Mouse (Mus musculus): ENCODE data around the gene Supt3. TPM values are rescaled to one million over a fixed set of nuclear protein-coding genes. Genes with fewer than 3 reads are reported as not detected.

Supt3 gene
- polyA plus RNA-seq, 1 experiment from 2014 or later, result 27.5 TPM

DNA sequence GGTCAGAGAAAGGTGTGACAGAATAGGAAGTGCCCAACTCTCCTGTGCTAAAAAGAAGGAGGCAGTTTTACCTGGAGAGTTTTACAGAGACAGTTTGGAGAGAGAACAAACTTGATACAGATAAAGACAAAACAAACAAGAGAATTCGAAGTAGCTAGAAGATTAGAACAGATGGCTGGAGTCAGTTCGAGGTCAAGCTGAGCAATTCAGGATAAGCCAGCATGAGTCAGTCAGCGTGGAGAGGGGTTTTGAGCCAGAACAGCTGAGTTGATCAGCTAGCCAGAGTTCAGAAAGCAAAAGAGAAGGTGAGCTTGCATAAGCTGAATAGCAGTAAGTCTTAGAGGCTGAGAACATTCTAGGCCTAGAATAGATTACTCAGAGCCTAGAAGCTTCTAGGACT lies 20.4 kb downstream of the Supt3 start:
- Histone ChIP-seq H3K4me3 (ENCODE audit: low read depth, low read length) (no peak overlapping the region), H3K27me3 (ENCODE audit: control insufficient read depth, insufficient read depth, low read length) (no peaks in the 10 kb centered on the region), H3K4me2 (replicated peaks; ENCODE audit: low read depth, low read length) (no peak overlapping the region), H3K4me1 (replicated peaks; ENCODE audit: control insufficient read depth, insufficient read depth, low read length) (no peaks in the 10 kb centered on the region), H3K9ac (ENCODE audit: low read depth, low read length) (no peak overlapping the region), H3K36me3 (ENCODE audit: control insufficient read depth, insufficient read depth, low read length) (no peaks in the 10 kb centered on the region), H3K27ac (ENCODE audit: low read depth, low read length) (no peak overlapping the region), H3K9me3 (ENCODE audit: control insufficient read depth, low read length) (no peaks in the 10 kb centered on the region)
- no peak for ATAC-seq (ENCODE audit: low FRiP score)
- no peak for DNase-seq (ENCODE audit: low spot score)
- 63% methylated on average over 3 of the region's 3 CpGs for WGBS

DNA sequence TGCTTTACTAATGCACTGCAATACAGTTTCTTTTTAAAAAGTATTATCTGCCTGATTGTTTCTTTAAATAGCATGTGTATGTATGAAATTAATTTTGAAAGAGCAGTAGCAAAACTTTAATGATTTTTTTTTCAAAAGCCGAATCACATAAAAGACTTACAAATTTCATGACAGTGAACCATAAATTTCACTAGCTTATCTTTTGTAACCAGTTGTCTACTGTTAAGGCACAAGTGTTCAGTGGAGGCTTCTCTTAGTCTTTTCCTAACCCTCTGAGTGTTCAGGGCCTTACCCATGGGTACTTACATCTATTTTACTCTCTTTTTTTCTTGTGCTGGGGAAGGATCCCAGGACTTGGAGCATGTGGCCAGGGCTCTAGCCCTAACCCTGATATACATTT lies 30.1 kb downstream of the Supt3 start:
- Histone ChIP-seq H3K36me3 (ENCODE audit: control insufficient read depth, insufficient read depth, low read length) (no peaks in the 10 kb centered on the region), H3K27ac (ENCODE audit: low read depth, low read length) (no peak overlapping the region), H3K9ac (ENCODE audit: low read depth, low read length) (no peak overlapping the region), H3K9me3 (ENCODE audit: control insufficient read depth, low read length) (no peaks in the 10 kb centered on the region), H3K4me1 (replicated peaks; ENCODE audit: control insufficient read depth, insufficient read depth, low read length) (no peaks in the 10 kb centered on the region), H3K4me3 (ENCODE audit: low read depth, low read length) (no peak overlapping the region), H3K27me3 (ENCODE audit: control insufficient read depth, insufficient read depth, low read length) (no peaks in the 10 kb centered on the region), H3K4me2 (replicated peaks; ENCODE audit: low read depth, low read length) (no peak overlapping the region)
- WGBS, result 100% methylated on average over 1 of the region's 1 CpGs
- no peak for ATAC-seq (ENCODE audit: low FRiP score)
- no peak for DNase-seq (ENCODE audit: low spot score)

DNA sequence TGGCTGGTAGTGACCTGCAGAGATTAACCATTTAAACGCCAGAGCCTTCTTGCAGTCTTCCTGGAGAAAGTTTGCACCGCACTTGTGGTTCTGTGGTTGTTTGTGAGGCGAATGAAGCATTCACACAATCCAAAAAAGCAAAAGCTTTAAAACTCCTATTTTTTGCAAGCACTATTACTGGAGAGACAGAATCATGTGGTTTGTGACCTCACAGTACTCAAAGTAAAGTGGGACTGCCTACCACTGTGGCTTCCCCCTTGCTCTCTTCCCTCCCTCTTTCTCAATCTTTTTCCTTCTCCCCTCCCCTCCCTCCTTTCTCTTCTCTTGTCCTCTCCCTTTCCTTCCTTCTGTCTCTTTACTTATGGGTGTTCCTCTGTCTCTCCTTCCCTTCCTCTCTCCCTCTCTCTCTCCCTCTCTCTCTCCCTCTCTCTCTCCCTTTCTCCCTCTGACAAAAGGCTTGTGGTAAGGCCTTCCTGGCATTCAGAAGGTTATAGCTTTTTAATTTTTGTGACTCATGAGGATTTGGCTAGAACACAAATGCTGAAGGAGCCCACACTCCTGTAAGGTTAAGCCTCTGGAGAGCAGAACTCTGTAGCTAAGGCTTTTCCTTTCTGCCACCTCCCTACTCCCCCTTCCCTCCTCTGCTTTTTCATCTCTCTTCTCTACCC lies 37.7 kb downstream of the Supt3 start, which contains the start of gene Runx2:
Gene Runx2 (minus strand): TSS at position 290 of the 668 bp plus-strand sequence.
- Histone ChIP-seq H3K9ac (ENCODE audit: low read depth, low read length) (no peak within 1 kb of the TSS), H3K36me3 (ENCODE audit: control insufficient read depth, insufficient read depth, low read length) (no peaks in the 10 kb centered on the region), H3K9me3 (ENCODE audit: control insufficient read depth, low read length) (no peaks in the 10 kb centered on the region), H3K27me3 (ENCODE audit: control insufficient read depth, insufficient read depth, low read length) (no peaks in the 10 kb centered on the region), H3K4me1 (replicated peaks; ENCODE audit: control insufficient read depth, insufficient read depth, low read length) (no peaks in the 10 kb centered on the region), H3K4me2 (replicated peaks; ENCODE audit: low read depth, low read length) (no peak within 1 kb of the TSS), H3K4me3 (ENCODE audit: low read depth, low read length) (no peak within 1 kb of the TSS), H3K27ac (ENCODE audit: low read depth, low read length) (no peak within 1 kb of the TSS)
- 30% methylated on average over 3 of the region's 3 CpGs for WGBS
- DNase-seq (ENCODE audit: low spot score), result no peak
- ATAC-seq (ENCODE audit: low FRiP score), result no peak

DNA sequence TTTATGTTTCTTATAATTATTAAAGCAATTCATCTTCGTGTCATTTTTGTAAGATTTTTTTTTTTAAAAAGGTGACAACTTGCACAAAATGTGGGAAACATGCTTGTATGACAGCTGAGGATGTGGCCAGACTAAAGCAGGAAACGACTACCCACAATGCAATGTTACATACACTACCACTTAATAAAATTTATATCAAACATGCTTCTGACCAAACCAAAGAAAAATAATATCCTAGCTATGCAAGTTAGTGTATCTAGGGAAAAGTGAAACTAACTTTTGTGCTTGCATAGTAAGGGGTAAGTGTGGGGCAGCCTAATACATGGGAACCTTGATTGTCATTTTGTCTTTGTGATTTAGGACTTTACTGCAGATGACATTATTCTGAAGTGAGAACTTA lies 41.9 kb downstream of the Supt3 start:
- 86% methylated on average over 2 of the region's 2 CpGs for WGBS
- no peak for ATAC-seq (ENCODE audit: low FRiP score)
- H3K4me1 ChIP-seq (replicated peaks; ENCODE audit: control insufficient read depth, insufficient read depth, low read length), result no peaks in the 10 kb centered on the region

DNA sequence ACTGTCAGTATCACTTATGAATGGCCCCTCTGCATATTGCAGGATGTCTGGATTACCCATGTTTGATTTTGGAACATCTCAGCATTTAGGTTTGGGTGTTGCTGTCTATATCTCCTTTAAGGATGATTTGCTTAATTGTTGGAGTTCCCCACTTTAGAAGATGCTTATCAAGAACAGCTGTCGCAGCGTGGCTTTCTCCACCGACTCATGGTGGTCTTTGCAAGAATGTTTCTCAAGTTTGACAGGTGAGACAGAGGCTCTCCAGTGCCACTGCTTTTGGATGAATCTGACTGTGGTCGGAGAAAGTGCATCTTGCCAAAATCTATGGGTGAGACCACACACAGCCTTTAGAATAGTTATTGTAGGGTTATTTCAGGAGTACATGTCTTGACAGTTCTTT lies 42.9 kb downstream of the Supt3 start:
- 76% methylated on average over 4 of the region's 4 CpGs for WGBS
- Histone ChIP-seq H3K27ac (ENCODE audit: low read depth, low read length) (no peak overlapping the region), H3K36me3 (ENCODE audit: control insufficient read depth, insufficient read depth, low read length) (no peaks in the 10 kb centered on the region), H3K4me2 (replicated peaks; ENCODE audit: low read depth, low read length) (no peak overlapping the region), H3K9ac (ENCODE audit: low read depth, low read length) (no peak overlapping the region), H3K4me3 (ENCODE audit: low read depth, low read length) (no peak overlapping the region), H3K4me1 (replicated peaks; ENCODE audit: control insufficient read depth, insufficient read depth, low read length) (no peaks in the 10 kb centered on the region), H3K27me3 (ENCODE audit: control insufficient read depth, insufficient read depth, low read length) (no peaks in the 10 kb centered on the region), H3K9me3 (ENCODE audit: control insufficient read depth, low read length) (no peaks in the 10 kb centered on the region)
- no peak for DNase-seq (ENCODE audit: low spot score)
- no peak for ATAC-seq (ENCODE audit: low FRiP score)

More for the DNA sequence above, 41.9 kb downstream of the Supt3 start:
- no peaks in the 10 kb centered on the region for H3K36me3 ChIP-seq (ENCODE audit: control insufficient read depth, insufficient read depth, low read length)
- no peak for DNase-seq (ENCODE audit: low spot score)
- no peak overlapping the region for H3K4me2 ChIP-seq (replicated peaks; ENCODE audit: low read depth, low read length)
- no peak overlapping the region for H3K27ac ChIP-seq (ENCODE audit: low read depth, low read length)
- H3K9me3 ChIP-seq (ENCODE audit: control insufficient read depth, low read length), result no peaks in the 10 kb centered on the region
- H3K27me3 ChIP-seq (ENCODE audit: control insufficient read depth, insufficient read depth, low read length), result no peaks in the 10 kb centered on the region
- H3K9ac ChIP-seq (ENCODE audit: low read depth, low read length), result no peak overlapping the region
- no peak overlapping the region for H3K4me3 ChIP-seq (ENCODE audit: low read depth, low read length)

DNA sequence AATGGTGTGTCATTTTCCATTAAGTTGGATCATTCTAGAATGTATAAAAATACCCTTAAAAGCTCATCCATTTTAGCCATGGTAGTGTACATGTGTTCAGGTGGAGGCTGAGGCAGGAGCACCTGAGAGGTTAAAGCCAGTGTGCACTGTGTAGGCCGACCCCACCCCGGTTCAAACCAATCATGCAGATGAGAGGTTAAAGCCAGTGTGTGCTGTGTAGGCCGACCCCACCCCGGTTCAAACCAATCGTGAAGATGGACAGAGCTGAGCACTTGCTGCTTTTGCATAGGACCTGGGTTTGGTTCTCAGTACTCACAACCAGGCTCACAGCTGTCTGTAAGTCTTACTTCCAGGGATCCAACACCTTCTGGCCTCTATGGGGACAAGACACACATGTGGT lies 45.0 kb downstream of the Supt3 start:
- no peaks in the 10 kb centered on the region for H3K27me3 ChIP-seq (ENCODE audit: control insufficient read depth, insufficient read depth, low read length)
- no peaks in the 10 kb centered on the region for H3K9me3 ChIP-seq (ENCODE audit: control insufficient read depth, low read length)
- H3K9ac ChIP-seq (ENCODE audit: low read depth, low read length), result no peak overlapping the region
- no peaks in the 10 kb centered on the region for H3K4me1 ChIP-seq (replicated peaks; ENCODE audit: control insufficient read depth, insufficient read depth, low read length)
- H3K4me3 ChIP-seq (ENCODE audit: low read depth, low read length), result no peak overlapping the region
- no peak for ATAC-seq (ENCODE audit: low FRiP score)
- H3K4me2 ChIP-seq (replicated peaks; ENCODE audit: low read depth, low read length), result no peak overlapping the region
- 93% methylated on average over 5 of the region's 5 CpGs for WGBS
- no peak for DNase-seq (ENCODE audit: low spot score)
- no peak overlapping the region for H3K27ac ChIP-seq (ENCODE audit: low read depth, low read length)
- no peaks in the 10 kb centered on the region for H3K36me3 ChIP-seq (ENCODE audit: control insufficient read depth, insufficient read depth, low read length)

DNA sequence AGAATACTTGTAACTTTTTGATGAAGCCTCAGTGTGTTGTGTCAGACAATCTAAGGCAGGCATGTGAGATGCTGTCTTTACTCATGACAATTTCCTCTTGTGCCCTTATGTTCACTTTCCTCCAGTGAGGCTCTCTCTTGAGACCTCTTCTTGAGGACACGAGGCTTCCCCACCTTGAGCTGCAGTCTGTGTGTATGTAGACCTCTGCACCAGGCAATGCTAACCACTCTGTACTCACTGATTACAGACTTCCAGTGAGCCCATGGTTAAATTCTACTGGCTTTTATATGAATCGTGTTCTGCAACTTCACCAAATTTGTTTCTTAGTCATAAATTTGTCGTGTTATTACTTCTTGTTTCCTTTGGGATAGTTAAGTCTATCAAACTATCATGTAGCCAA lies 50.2 kb downstream of the Supt3 start:
- DNase-seq (ENCODE audit: low spot score), result no peak
- no peaks in the 10 kb centered on the region for H3K9me3 ChIP-seq (ENCODE audit: control insufficient read depth, low read length)
- H3K4me3 ChIP-seq (ENCODE audit: low read depth, low read length), result no peak overlapping the region
- H3K9ac ChIP-seq (ENCODE audit: low read depth, low read length), result no peak overlapping the region
- no peaks in the 10 kb centered on the region for H3K27me3 ChIP-seq (ENCODE audit: control insufficient read depth, insufficient read depth, low read length)
- ATAC-seq (ENCODE audit: low FRiP score), result no peak
- no peak overlapping the region for H3K27ac ChIP-seq (ENCODE audit: low read depth, low read length)
- H3K4me2 ChIP-seq (replicated peaks; ENCODE audit: low read depth, low read length), result no peak overlapping the region
- H3K4me1 ChIP-seq (replicated peaks; ENCODE audit: control insufficient read depth, insufficient read depth, low read length), result no peaks in the 10 kb centered on the region
- WGBS, result 77% methylated on average over 3 of the region's 3 CpGs
- H3K36me3 ChIP-seq (ENCODE audit: control insufficient read depth, insufficient read depth, low read length), result no peaks in the 10 kb centered on the region

DNA sequence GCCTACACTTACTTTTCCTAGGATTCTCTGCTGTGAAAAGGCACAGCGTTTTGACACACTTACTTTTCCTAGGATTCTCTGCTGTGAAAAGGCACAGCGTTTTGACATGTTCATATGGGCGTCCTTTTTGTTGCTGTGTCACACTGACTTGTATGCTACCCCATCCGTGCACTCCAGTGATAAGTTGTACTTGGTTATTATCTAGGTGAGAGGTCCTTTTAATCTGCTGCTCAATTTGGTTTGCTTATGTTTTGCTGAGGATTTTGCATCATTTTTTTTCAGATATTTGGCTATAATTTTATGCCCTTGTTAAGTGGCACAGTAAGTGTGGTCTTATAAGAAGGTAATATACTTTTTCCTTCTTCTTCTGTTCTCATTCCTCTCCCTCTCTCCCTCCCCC lies 51.0 kb downstream of the Supt3 start:
- H3K4me2 ChIP-seq (replicated peaks; ENCODE audit: low read depth, low read length), result no peak overlapping the region
- DNase-seq (ENCODE audit: low spot score), result no peak
- no peaks in the 10 kb centered on the region for H3K4me1 ChIP-seq (replicated peaks; ENCODE audit: control insufficient read depth, insufficient read depth, low read length)
- H3K9ac ChIP-seq (ENCODE audit: low read depth, low read length), result no peak overlapping the region
- no peak overlapping the region for H3K4me3 ChIP-seq (ENCODE audit: low read depth, low read length)
- no peaks in the 10 kb centered on the region for H3K36me3 ChIP-seq (ENCODE audit: control insufficient read depth, insufficient read depth, low read length)
- H3K27me3 ChIP-seq (ENCODE audit: control insufficient read depth, insufficient read depth, low read length), result no peaks in the 10 kb centered on the region
- no peak overlapping the region for H3K27ac ChIP-seq (ENCODE audit: low read depth, low read length)
- no peak for ATAC-seq (ENCODE audit: low FRiP score)
- H3K9me3 ChIP-seq (ENCODE audit: control insufficient read depth, low read length), result no peaks in the 10 kb centered on the region
- WGBS, result 88% methylated on average over 4 of the region's 4 CpGs

DNA sequence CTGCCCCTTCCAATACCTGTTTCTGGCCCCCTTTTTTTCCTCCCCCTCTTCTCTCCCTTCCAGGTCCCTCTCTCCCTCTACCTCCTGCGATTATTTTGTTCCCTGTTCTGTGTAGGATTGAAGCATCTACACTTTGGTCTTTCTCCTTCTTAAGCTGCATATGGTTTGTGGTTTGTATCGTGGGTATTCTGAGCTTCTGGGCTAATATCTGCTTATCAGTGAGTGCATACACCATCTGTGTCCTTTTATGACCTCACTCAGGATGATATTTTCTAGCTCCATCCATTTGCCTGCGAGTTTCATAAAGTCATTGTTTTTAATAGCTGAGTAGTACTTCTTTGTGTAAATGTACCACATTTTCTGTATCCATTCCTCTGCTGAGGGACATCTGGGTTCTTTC lies 52.6 kb downstream of the Supt3 start:
- H3K4me3 ChIP-seq (ENCODE audit: low read depth, low read length), result no peak overlapping the region
- WGBS, result 89% methylated on average over 3 of the region's 3 CpGs
- H3K4me1 ChIP-seq (replicated peaks; ENCODE audit: control insufficient read depth, insufficient read depth, low read length), result no peaks in the 10 kb centered on the region
- ATAC-seq (ENCODE audit: low FRiP score), result no peak
- DNase-seq (ENCODE audit: low spot score), result no peak
- H3K27me3 ChIP-seq (ENCODE audit: control insufficient read depth, insufficient read depth, low read length), result no peaks in the 10 kb centered on the region
- no peak overlapping the region for H3K9ac ChIP-seq (ENCODE audit: low read depth, low read length)
- H3K36me3 ChIP-seq (ENCODE audit: control insufficient read depth, insufficient read depth, low read length), result no peaks in the 10 kb centered on the region
- no peak overlapping the region for H3K27ac ChIP-seq (ENCODE audit: low read depth, low read length)
- H3K4me2 ChIP-seq (replicated peaks; ENCODE audit: low read depth, low read length), result no peak overlapping the region
- H3K9me3 ChIP-seq (ENCODE audit: control insufficient read depth, low read length), result no peaks in the 10 kb centered on the region
